Mouse (Mus musculus) stomach, embryonic 15.5 days (tissue): ENCODE results near the gene Styxl1. TPM values are rescaled to one million over a fixed set of nuclear protein-coding genes. Genes with fewer than 3 reads are reported as not detected.
A peak's percentile ranks its signal among the peaks of the same experiment; 100 is the strongest.

Experiments
- ATAC-seq: fragments of 200-750 bp; cut with Nextera tagmentation; 2 replicates; pipeline ENCODE4 v1.8.0; 2017; ENCODE audit warnings: low read depth, moderate number of reproducible peaks, moderate TSS enrichment; ENCODE audit not compliant: insufficient read depth, low FRiP score
- H3K27ac ChIP-seq: fragments of 300-500 bp; sonication (generic); 2 replicates; pipeline ENCODE4 v1.5.1; 2015; ENCODE audit warnings: mild to moderate bottlenecking, inconsistent platforms
- H3K27me3 ChIP-seq: fragments of 300-500 bp; sonication (generic); replicated peaks from 2 replicates; pipeline ENCODE4 v1.6.1; 2015; ENCODE audit warnings: inconsistent platforms
- H3K36me3 ChIP-seq: fragments of 300-500 bp; sonication (generic); 2 replicates; pipeline ENCODE4 v1.6.1; 2015; ENCODE audit warnings: inconsistent platforms
- H3K4me1 ChIP-seq: fragments of 300-500 bp; sonication (generic); 2 replicates; pipeline ENCODE4 v1.6.1; 2015; ENCODE audit warnings: inconsistent platforms
- H3K4me2 ChIP-seq: fragments of 300-500 bp; sonication (generic); 2 replicates; pipeline ENCODE4 v1.6.1; 2015; ENCODE audit warnings: mild to moderate bottlenecking, inconsistent platforms
- H3K4me3 ChIP-seq: fragments of 300-500 bp; sonication (generic); replicated peaks from 2 replicates; pipeline ENCODE4 v1.5.1; 2015; ENCODE audit warnings: inconsistent platforms
- H3K9ac ChIP-seq: fragments of 300-500 bp; sonication (generic); 2 replicates; pipeline ENCODE4 v1.6.1; 2015; ENCODE audit warnings: inconsistent platforms
- H3K9me3 ChIP-seq: fragments of 300-500 bp; sonication (generic); 2 replicates; pipeline ENCODE4 v1.6.1; 2016; ENCODE audit warnings: inconsistent platforms
- WGBS: fragments of 180-500 bp; shearing (Covaris S2); methylation state at CpG from one replicate; pipeline ENCODE4 v1.1.7; 2015; 5-methylcytosine and 5-hydroxymethylcytosine counted together
- polyA plus RNA-seq: library from polyadenylated mRNA; unstranded; fragments of >200 nt; fragmentation: Nextera tagmentation; extraction: Ambion mirVana; gene quantifications from 2 replicates; pipeline ENCODE4 v1.2.1, GENCODE M21; 2015

Gene Styxl1
- polyA plus RNA-seq, result 0.30 and 0.36 TPM in 2 replicates

- ATAC-seq, result peak; percentile 93
- Histone ChIP-seq H3K27me3 (no peaks in the 10 kb centered on the region), H3K27ac (peak within 1 kb of the TSS; percentile 92), H3K9me3 (no peaks in the 10 kb centered on the region), H3K4me1 (peaks cover 16% of the 10 kb centered on the region), H3K9ac (peak within 1 kb of the TSS; percentile 85), H3K4me3 (peak within 1 kb of the TSS; percentile 74), H3K4me2 (peak within 1 kb of the TSS; percentile 83), H3K36me3 (peaks cover 8% of the 10 kb centered on the region)
- under 1% methylated on average over 45 of the region's 45 CpGs for WGBS
These were observed at the start of gene Styxl1 for GRCm38 (mm10) chr5:135777796-135778470. Gene Styxl1, minus strand, starts transcription at chr5:135778385.

- no peak overlapping the region for H3K27ac ChIP-seq
- H3K4me3 ChIP-seq, result no peak overlapping the region
- H3K4me1 ChIP-seq, result no peaks in the 10 kb centered on the region
- H3K36me3 ChIP-seq, result no peaks in the 10 kb centered on the region
- no peak for ATAC-seq
- no peaks in the 10 kb centered on the region for H3K9me3 ChIP-seq
- 47% methylated on average over 6 of the region's 6 CpGs for WGBS
- 0 out of 2 replicates have a peak, but pooled peaks cover 5% of the 10 kb centered on the region for H3K27me3 ChIP-seq
- H3K4me2 ChIP-seq, result no peak overlapping the region
- no peak overlapping the region for H3K9ac ChIP-seq
These were observed 48.0 kb upstream of the Styxl1 start for GRCm38 (mm10) chr5:135826225-135826624.

- Histone ChIP-seq H3K4me2 (no peak overlapping the region), H3K27me3 (0 out of 2 replicates have a peak, but pooled peaks cover 5% of the 10 kb centered on the region), H3K4me3 (no peak overlapping the region), H3K4me1 (no peaks in the 10 kb centered on the region), H3K9me3 (no peaks in the 10 kb centered on the region), H3K9ac (no peak overlapping the region), H3K27ac (no peak overlapping the region), H3K36me3 (no peaks in the 10 kb centered on the region)
- WGBS, result 52% methylated on average over 3 of the region's 3 CpGs
- no peak for ATAC-seq
These were observed 46.3 kb upstream of the Styxl1 start for GRCm38 (mm10) chr5:135824517-135824916.

GRCm38 (mm10) chr5:135822316-135822944, 44.2 kb upstream of the Styxl1 start:
- H3K4me3 ChIP-seq, result no peak overlapping the region
- H3K27me3 ChIP-seq, result 0 out of 2 replicates have a peak, but pooled peaks cover 5% of the 10 kb centered on the region
- H3K27ac ChIP-seq, result no peak overlapping the region
- H3K4me2 ChIP-seq, result no peak overlapping the region
- 26% methylated on average over 7 of the region's 7 CpGs for WGBS
- no peaks in the 10 kb centered on the region for H3K36me3 ChIP-seq
- no peak overlapping the region for H3K9ac ChIP-seq
- no peaks in the 10 kb centered on the region for H3K9me3 ChIP-seq
- ATAC-seq, result no peak
- no peaks in the 10 kb centered on the region for H3K4me1 ChIP-seq

GRCm38 (mm10) chr5:135818491-135818890, 40.3 kb upstream of the Styxl1 start:
- no peak overlapping the region for H3K4me3 ChIP-seq
- WGBS, result 39% methylated on average over 7 of the region's 7 CpGs
- H3K4me2 ChIP-seq, result no peak overlapping the region
- no peaks in the 10 kb centered on the region for H3K4me1 ChIP-seq
- H3K9ac ChIP-seq, result no peak overlapping the region
- no peaks in the 10 kb centered on the region for H3K9me3 ChIP-seq
- H3K27me3 ChIP-seq, result no peaks in the 10 kb centered on the region
- no peaks in the 10 kb centered on the region for H3K36me3 ChIP-seq
- H3K27ac ChIP-seq, result no peak overlapping the region
- no peak for ATAC-seq

- H3K27me3 ChIP-seq, result no peaks in the 10 kb centered on the region
- no peak overlapping the region for H3K9ac ChIP-seq
- H3K9me3 ChIP-seq, result no peaks in the 10 kb centered on the region
- H3K4me3 ChIP-seq, result no peak overlapping the region
- no peak overlapping the region for H3K27ac ChIP-seq
- no peak for ATAC-seq
- 63% methylated on average over 5 of the region's 5 CpGs for WGBS
- H3K4me2 ChIP-seq, result no peak overlapping the region
- H3K4me1 ChIP-seq, result no peaks in the 10 kb centered on the region
- H3K36me3 ChIP-seq, result no peaks in the 10 kb centered on the region
These were observed 34.8 kb upstream of the Styxl1 start for GRCm38 (mm10) chr5:135812991-135813390.

- no peak overlapping the region for H3K9ac ChIP-seq
- no peaks in the 10 kb centered on the region for H3K9me3 ChIP-seq
- WGBS, result 50% methylated on average over 3 of the region's 3 CpGs
- no peak overlapping the region for H3K27ac ChIP-seq
- no peak overlapping the region for H3K4me2 ChIP-seq
- no peaks in the 10 kb centered on the region for H3K36me3 ChIP-seq
- H3K4me1 ChIP-seq, result peaks cover 4% of the 10 kb centered on the region; the same call in 1 of the 2 replicates
- H3K27me3 ChIP-seq, result no peaks in the 10 kb centered on the region
- H3K4me3 ChIP-seq, result peak overlapping the region; percentile 14
- no peak for ATAC-seq
These were observed 29.1 kb upstream of the Styxl1 start for GRCm38 (mm10) chr5:135807263-135807637.

GRCm38 (mm10) chr5:135806555-135807262, 28.5 kb upstream of the Styxl1 start, which contains the start of gene Srrm3:
Gene Srrm3, plus strand, starts transcription at chr5:135806890.
- no peaks in the 10 kb centered on the region for H3K27me3 ChIP-seq
- H3K4me2 ChIP-seq, result peak within 1 kb of the TSS; percentile 21; the same call in 1 of the 2 replicates
- no peaks in the 10 kb centered on the region for H3K9me3 ChIP-seq
- H3K4me1 ChIP-seq, result peaks cover 4% of the 10 kb centered on the region; the same call in 1 of the 2 replicates
- no peak within 1 kb of the TSS for H3K9ac ChIP-seq
- no peaks in the 10 kb centered on the region for H3K36me3 ChIP-seq
- peak; percentile 27 for ATAC-seq
- H3K4me3 ChIP-seq, result peak within 1 kb of the TSS; percentile 14
- no peak within 1 kb of the TSS for H3K27ac ChIP-seq
- WGBS, result 4% methylated on average over 29 of the region's 29 CpGs

- Histone ChIP-seq H3K27me3 (no peaks in the 10 kb centered on the region), H3K9me3 (no peaks in the 10 kb centered on the region), H3K4me1 (peaks cover 4% of the 10 kb centered on the region; the same call in 1 of the 2 replicates), H3K27ac (no peak overlapping the region), H3K9ac (no peak overlapping the region), H3K36me3 (no peaks in the 10 kb centered on the region), H3K4me2 (no peak overlapping the region), H3K4me3 (no peak overlapping the region)
- ATAC-seq, result no peak
- WGBS, result 58% methylated on average over 2 of the region's 2 CpGs
These were observed 26.6 kb upstream of the Styxl1 start for GRCm38 (mm10) chr5:135804735-135805134.

GRCm38 (mm10) chr5:135803676-135804075, 25.5 kb upstream of the Styxl1 start:
- H3K36me3 ChIP-seq, result no peaks in the 10 kb centered on the region
- H3K27ac ChIP-seq, result no peak overlapping the region
- H3K9ac ChIP-seq, result no peak overlapping the region
- no peak overlapping the region for H3K4me2 ChIP-seq
- H3K9me3 ChIP-seq, result no peaks in the 10 kb centered on the region
- ATAC-seq, result no peak
- WGBS, result 76% methylated on average over 4 of the region's 4 CpGs
- no peaks in the 10 kb centered on the region for H3K27me3 ChIP-seq
- no peak overlapping the region for H3K4me3 ChIP-seq
- peaks cover 4% of the 10 kb centered on the region; the same call in 1 of the 2 replicates for H3K4me1 ChIP-seq

- Histone ChIP-seq H3K36me3 (no peaks in the 10 kb centered on the region), H3K27ac (no peak overlapping the region), H3K4me3 (no peak overlapping the region), H3K9ac (no peak overlapping the region), H3K4me2 (no peak overlapping the region), H3K27me3 (no peaks in the 10 kb centered on the region), H3K9me3 (no peaks in the 10 kb centered on the region), H3K4me1 (peaks cover 4% of the 10 kb centered on the region; the same call in 1 of the 2 replicates)
- no peak for ATAC-seq
- 43% methylated on average over 4 of the region's 4 CpGs for WGBS
These were observed 24.9 kb upstream of the Styxl1 start for GRCm38 (mm10) chr5:135803135-135803534.

GRCm38 (mm10) chr5:135802641-135803040, 24.5 kb upstream of the Styxl1 start:
- no peak overlapping the region for H3K27ac ChIP-seq
- WGBS, result 94% methylated on average over 8 of the region's 8 CpGs
- H3K4me3 ChIP-seq, result no peak overlapping the region
- H3K4me1 ChIP-seq, result peaks cover 4% of the 10 kb centered on the region; the same call in 1 of the 2 replicates
- H3K27me3 ChIP-seq, result no peaks in the 10 kb centered on the region
- no peak for ATAC-seq
- H3K4me2 ChIP-seq, result no peak overlapping the region
- no peaks in the 10 kb centered on the region for H3K9me3 ChIP-seq
- H3K9ac ChIP-seq, result no peak overlapping the region
- H3K36me3 ChIP-seq, result no peaks in the 10 kb centered on the region
